Mouse (Mus musculus) kidney, embryonic 14.5 days (tissue): ENCODE data around the gene Rxrb. TPM values are rescaled to one million over a fixed set of nuclear protein-coding genes. Genes with fewer than 3 reads are reported as not detected.
A peak's percentile ranks its signal among the peaks of the same experiment; 100 is the strongest.
"Not testable (repeated sequence)": the region's sequence is repeated elsewhere in the genome, so short reads cannot be mapped to it uniquely, and the experiment has no call there.

Experiments
- ATAC-seq: fragments of 200-750 bp; cut with Nextera tagmentation; 2 replicates; pipeline ENCODE4 v1.8.0; 2017; ENCODE audit warnings: moderate number of reproducible peaks, mild to moderate bottlenecking, moderate TSS enrichment, moderate library complexity; ENCODE audit not compliant: low FRiP score, low TSS enrichment
- H3K27ac ChIP-seq: fragments of 300-500 bp; sonication (generic); 2 replicates; pipeline ENCODE4 v1.5.1; 2014; ENCODE audit warnings: low read depth, mild to moderate bottlenecking, low read length, moderate library complexity, mixed read lengths
- H3K27me3 ChIP-seq: fragments of 300-500 bp; sonication (generic); 2 replicates; pipeline ENCODE4 v1.6.1; 2014; ENCODE audit warnings: mild to moderate bottlenecking, low read length; ENCODE audit not compliant: control insufficient read depth, insufficient read depth
- H3K36me3 ChIP-seq: fragments of 300-500 bp; sonication (generic); 2 replicates; pipeline ENCODE4 v1.6.1; 2014; ENCODE audit warnings: low read length, mixed read lengths; ENCODE audit not compliant: control insufficient read depth, insufficient read depth
- H3K4me1 ChIP-seq: fragments of 300-500 bp; sonication (generic); 2 replicates; pipeline ENCODE4 v1.6.1; 2014; ENCODE audit warnings: low read length, mixed read lengths; ENCODE audit not compliant: control insufficient read depth, insufficient read depth
- H3K4me2 ChIP-seq: fragments of 300-500 bp; sonication (generic); replicated peaks from 2 replicates; pipeline ENCODE4 v1.6.1; 2014; ENCODE audit warnings: low read depth, mild to moderate bottlenecking, low read length
- H3K4me3 ChIP-seq: fragments of 300-500 bp; sonication (generic); 2 replicates; pipeline ENCODE4 v1.5.1; 2014; ENCODE audit warnings: mild to moderate bottlenecking, low read length
- H3K9ac ChIP-seq: fragments of 300-500 bp; sonication (generic); 2 replicates; pipeline ENCODE4 v1.6.1; 2014; ENCODE audit warnings: low read depth, mild to moderate bottlenecking, low read length, moderate library complexity
- H3K9me3 ChIP-seq: fragments of 300-500 bp; sonication (generic); 2 replicates; pipeline ENCODE4 v1.6.1; 2016; ENCODE audit warnings: low read length; ENCODE audit not compliant: control insufficient read depth
- WGBS: fragments of 180-500 bp; shearing (Covaris S2); extraction: QIAGEN DNeasy Blood & Tissue Kit; methylation state at CpG from one replicate; pipeline ENCODE4 v1.1.7; 2014; 5-methylcytosine and 5-hydroxymethylcytosine counted together
- polyA plus RNA-seq: library from polyadenylated mRNA; unstranded; fragments of >200 nt; fragmentation: Nextera tagmentation; extraction: Ambion mirVana; gene quantifications from 2 replicates; pipeline ENCODE4 v1.2.1, GENCODE M21; 2014

The Rxrb gene
- polyA plus RNA-seq, 1 experiment from 2014 or later: 28.0 TPM

DNA sequence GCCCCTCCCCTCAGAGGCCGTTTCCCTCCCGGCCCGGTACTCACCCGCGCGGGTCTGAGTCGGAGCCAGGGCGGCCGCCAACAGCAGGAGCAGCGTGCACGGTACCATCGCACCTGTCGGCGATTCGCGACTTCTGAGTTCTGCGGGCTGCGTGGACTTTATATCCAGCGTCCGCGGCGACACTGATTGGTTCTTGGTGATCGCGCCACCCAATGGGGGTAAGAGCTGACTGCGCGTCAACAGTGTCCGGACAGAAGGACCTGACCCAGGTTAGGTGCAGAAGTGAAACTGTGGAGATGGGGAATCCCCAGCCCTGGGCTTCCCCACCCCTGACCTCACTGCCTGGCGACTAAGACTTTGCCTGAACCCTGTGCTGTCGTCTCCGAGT is 31.5 kb upstream of the Rxrb start, which contains the start of gene H2-K1:
Gene H2-K1 (minus strand): TSS at position 198 of the 388 bp plus-strand sequence.
- H3K4me3 ChIP-seq: peak within 1 kb of the TSS; percentile 52
- H3K9me3 ChIP-seq: no peaks in the 10 kb centered on the region
- H3K36me3 ChIP-seq: no peaks in the 10 kb centered on the region
- H3K27me3 ChIP-seq: peaks cover 19% of the 10 kb centered on the region
- peak; percentile 80 for ATAC-seq
- H3K27ac ChIP-seq: no peak within 1 kb of the TSS
- under 1% methylated on average over 28 of the region's 30 CpGs for WGBS
- H3K4me2 ChIP-seq: peak within 1 kb of the TSS; percentile 98
- no peaks in the 10 kb centered on the region for H3K4me1 ChIP-seq
- H3K9ac ChIP-seq: peak within 1 kb of the TSS; percentile 50; the same call in 1 of the 2 replicates

DNA sequence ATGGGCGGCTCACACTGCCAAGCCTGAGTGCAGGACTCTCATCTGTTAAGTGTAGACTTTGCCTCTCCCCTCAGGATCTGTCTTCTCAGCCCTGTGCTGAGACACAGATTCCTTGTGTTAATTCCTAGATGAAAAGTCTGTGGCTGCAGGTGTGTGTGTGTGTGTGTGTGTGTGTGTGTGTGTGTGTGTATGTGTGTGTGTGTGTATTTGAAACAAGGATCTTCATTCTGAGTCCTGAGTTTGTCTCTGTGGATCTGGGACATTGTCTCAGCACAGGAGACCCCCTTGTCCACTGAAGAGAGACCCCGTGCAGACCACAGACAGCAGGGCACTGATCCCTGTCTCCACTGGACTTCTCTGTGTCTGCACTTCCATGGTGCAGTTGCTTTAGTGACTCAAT is 30.8 kb upstream of the Rxrb start:
- 43% methylated on average over 2 of the region's 2 CpGs for WGBS
- not testable (repeated sequence) for H3K4me3 ChIP-seq, H3K4me2 ChIP-seq, ATAC-seq, H3K27ac ChIP-seq, H3K4me1 ChIP-seq, H3K36me3 ChIP-seq, H3K9ac ChIP-seq, H3K9me3 ChIP-seq
- H3K27me3 ChIP-seq: peaks cover 19% of the 10 kb centered on the region

DNA sequence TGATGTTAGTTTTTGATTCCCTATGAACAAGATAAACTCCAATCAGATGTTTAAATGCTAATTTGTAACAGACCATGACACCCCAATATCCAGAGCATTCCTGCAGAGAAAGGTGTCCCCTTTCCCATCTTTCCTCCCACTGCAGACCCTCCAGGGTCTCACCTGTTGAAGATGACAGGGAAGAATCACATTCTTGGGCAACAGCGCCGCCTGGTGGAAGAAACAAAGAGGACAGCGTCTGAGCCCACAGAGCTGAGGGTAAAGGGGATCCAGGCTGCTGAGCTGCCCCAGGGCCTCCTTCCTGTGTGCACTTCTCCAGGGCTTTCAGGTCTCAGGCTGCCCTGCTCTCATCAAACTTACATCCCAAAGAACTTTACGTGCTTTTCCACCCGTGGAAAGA is 28.2 kb upstream of the Rxrb start:
- Histone ChIP-seq H3K27ac (no peak overlapping the region), H3K9ac (no peak overlapping the region), H3K36me3 (no peaks in the 10 kb centered on the region), H3K27me3 (peaks cover 19% of the 10 kb centered on the region), H3K4me1 (no peaks in the 10 kb centered on the region), H3K4me3 (no peak overlapping the region), H3K4me2 (no peak overlapping the region), H3K9me3 (no peaks in the 10 kb centered on the region)
- WGBS: 6% methylated on average over 5 of the region's 5 CpGs
- no peak for ATAC-seq

GRCm38 (mm10) chr17:34006570-34006969 is 25.0 kb upstream of the Rxrb start:
- WGBS: 52% methylated on average over 2 of the region's 2 CpGs
- Histone ChIP-seq H3K9me3 (no peaks in the 10 kb centered on the region), H3K27ac (no peak overlapping the region), H3K9ac (no peak overlapping the region), H3K36me3 (no peaks in the 10 kb centered on the region), H3K4me1 (no peaks in the 10 kb centered on the region), H3K27me3 (peaks cover 6% of the 10 kb centered on the region; the same call in 1 of the 2 replicates), H3K4me2 (no peak overlapping the region), H3K4me3 (no peak overlapping the region)
- no peak for ATAC-seq

- 79% methylated on average over 5 of the region's 5 CpGs for WGBS
- no peaks in the 10 kb centered on the region for H3K27me3 ChIP-seq
- no peak overlapping the region for H3K4me3 ChIP-seq
- peaks cover 3% of the 10 kb centered on the region; the same call in 1 of the 2 replicates for H3K9me3 ChIP-seq
- no peak overlapping the region for H3K9ac ChIP-seq
- H3K36me3 ChIP-seq: no peaks in the 10 kb centered on the region
- H3K4me1 ChIP-seq: no peaks in the 10 kb centered on the region
- H3K4me2 ChIP-seq: no peak overlapping the region
- no peak for ATAC-seq
- H3K27ac ChIP-seq: no peak overlapping the region
Observed at GRCm38 (mm10) chr17:34010156-34010555, 21.5 kb upstream of the Rxrb start.

GRCm38 (mm10) chr17:34013436-34013835 is 18.2 kb upstream of the Rxrb start:
- H3K27me3 ChIP-seq: no peaks in the 10 kb centered on the region
- no peaks in the 10 kb centered on the region for H3K36me3 ChIP-seq
- H3K4me2 ChIP-seq: no peak overlapping the region
- H3K4me1 ChIP-seq: no peaks in the 10 kb centered on the region
- H3K4me3 ChIP-seq: no peak overlapping the region
- peaks cover 3% of the 10 kb centered on the region; the same call in 1 of the 2 replicates for H3K9me3 ChIP-seq
- H3K27ac ChIP-seq: no peak overlapping the region
- no peak for ATAC-seq
- 95% methylated on average over 8 of the region's 8 CpGs for WGBS
- no peak overlapping the region for H3K9ac ChIP-seq

GRCm38 (mm10) chr17:34021539-34022413 is 9.8 kb upstream of the Rxrb start:
- H3K9me3 ChIP-seq: peaks cover 6% of the 10 kb centered on the region
- peaks cover 17% of the 10 kb centered on the region; the same call in 1 of the 2 replicates for H3K4me1 ChIP-seq
- H3K36me3 ChIP-seq: peaks cover 21% of the 10 kb centered on the region
- 96% methylated on average over 23 of the region's 23 CpGs for WGBS
- no peak overlapping the region for H3K27ac ChIP-seq
- H3K4me2 ChIP-seq: no peak overlapping the region
- no peak overlapping the region for H3K4me3 ChIP-seq
- H3K27me3 ChIP-seq: no peaks in the 10 kb centered on the region
- no peak for ATAC-seq
- H3K9ac ChIP-seq: no peak overlapping the region

DNA sequence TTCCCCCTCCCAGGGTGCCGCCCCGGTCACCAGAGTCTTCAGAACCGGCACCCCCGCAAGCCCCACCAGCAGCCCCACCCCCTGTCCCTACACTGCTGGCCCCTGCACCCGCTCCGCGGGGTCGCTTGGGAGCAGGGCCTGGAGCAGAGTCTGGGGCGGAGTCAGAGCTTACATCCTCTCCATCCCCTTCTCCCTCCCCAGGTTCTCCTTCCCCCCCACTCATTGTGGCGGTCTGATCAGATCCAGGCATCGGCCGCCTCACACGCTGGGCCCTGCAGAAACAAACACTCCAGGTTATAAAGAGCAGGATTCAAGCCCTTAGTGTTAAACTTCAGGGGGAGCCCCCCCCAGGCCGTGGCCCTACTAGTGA is 9.2 kb upstream of the Rxrb start:
- no peak overlapping the region for H3K4me3 ChIP-seq
- H3K9me3 ChIP-seq: peaks cover 6% of the 10 kb centered on the region
- H3K27ac ChIP-seq: no peak overlapping the region
- no peak overlapping the region for H3K9ac ChIP-seq
- H3K4me2 ChIP-seq: no peak overlapping the region
- no peaks in the 10 kb centered on the region for H3K27me3 ChIP-seq
- WGBS: 92% methylated on average over 14 of the region's 14 CpGs
- no peak for ATAC-seq
- peaks cover 24% of the 10 kb centered on the region for H3K4me1 ChIP-seq
- peaks cover 21% of the 10 kb centered on the region for H3K36me3 ChIP-seq

GRCm38 (mm10) chr17:34022987-34023386 is 8.6 kb upstream of the Rxrb start:
- Histone ChIP-seq H3K27me3 (no peaks in the 10 kb centered on the region), H3K4me3 (no peak overlapping the region), H3K9ac (no peak overlapping the region), H3K27ac (no peak overlapping the region), H3K4me2 (no peak overlapping the region), H3K36me3 (peaks cover 21% of the 10 kb centered on the region), H3K4me1 (peaks cover 24% of the 10 kb centered on the region), H3K9me3 (peaks cover 6% of the 10 kb centered on the region)
- no peak for ATAC-seq
- WGBS: 96% methylated on average over 20 of the region's 20 CpGs
